Mouse (Mus musculus): ENCODE data around the gene Bicral. TPM values are rescaled to one million over a fixed set of nuclear protein-coding genes. Genes with fewer than 3 reads are reported as not detected.

The Bicral gene
- total and polyA plus RNA-seq, 3 experiments = 7.4 to 15.7 (median 12.3) TPM

- TF ChIP-seq POLR2A (IDR thresholded peaks at IDR 0.05; ENCODE audit: insufficient read depth, low read depth, low read length) = no peak
- TF ChIP-seq EP300 (IDR thresholded peaks at IDR 0.05; ENCODE audit: insufficient read depth, low read depth, low read length) = no peak
- TF ChIP-seq CTCF (IDR thresholded peaks at IDR 0.05) = no peak
- Histone ChIP-seq H3K27ac (peak overlapping the region; percentile 95), H3K27me3 (ENCODE audit: control insufficient read depth, insufficient read depth, low read length) (no peaks in the 10 kb centered on the region), H3K4me1 (ENCODE audit: control insufficient read depth, insufficient read depth, low read length) (peaks cover 9% of the 10 kb centered on the region), H3K9ac (ENCODE audit: low read depth, low read length) (peak overlapping the region; percentile 88), H3K79me2 (replicated peaks; ENCODE audit: control insufficient read depth, insufficient read depth, low read length) (no peaks in the 10 kb centered on the region), H3K36me3 (ENCODE audit: control insufficient read depth, insufficient read depth, low read length) (peaks cover 7% of the 10 kb centered on the region), H3K4me3 (peak overlapping the region; percentile 94)
- intact Hi-C loops (cut with DNase I) = loop anchor here (1.0 kb wide), 2 partner anchors 36 to 109 kb away; partner anchors contain the start of gene Rpl7l1
- WGBS = under 1% methylated on average over 60 of the region's 64 CpGs
- DNase-seq = peak in 1 of 2 experiments; percentile 72
Measured at GRCm38 (mm10) chr17:46890843-46891594, 32.7 kb upstream of the Bicral start.

- H3K4me1 ChIP-seq (ENCODE audit: control insufficient read depth, insufficient read depth, low read length) = peaks cover 9% of the 10 kb centered on the region
- 0% methylated on average over 40 of the region's 40 CpGs for WGBS
- peak within 1 kb of the TSS; percentile 94 for H3K4me3 ChIP-seq
- peaks cover 7% of the 10 kb centered on the region for H3K36me3 ChIP-seq (ENCODE audit: control insufficient read depth, insufficient read depth, low read length)
- peak within 1 kb of the TSS; percentile 96 for H3K27ac ChIP-seq
- intact Hi-C loops (cut with DNase I) = loop anchor here (1.0 kb wide), 2 partner anchors 35 to 108 kb away; partner anchors contain the start of gene Rpl7l1
- H3K9ac ChIP-seq (ENCODE audit: low read depth, low read length) = peak within 1 kb of the TSS; percentile 92
- H3K27me3 ChIP-seq (ENCODE audit: control insufficient read depth, insufficient read depth, low read length) = no peaks in the 10 kb centered on the region
- H3K79me2 ChIP-seq (replicated peaks; ENCODE audit: control insufficient read depth, insufficient read depth, low read length) = no peaks in the 10 kb centered on the region
- peak; percentile 46 for TF ChIP-seq EP300 (IDR thresholded peaks at IDR 0.05; ENCODE audit: insufficient read depth, low read depth, low read length)
- TF ChIP-seq POLR2A (IDR thresholded peaks at IDR 0.05; ENCODE audit: insufficient read depth, low read depth, low read length) = peak; percentile 97
- TF ChIP-seq CTCF (IDR thresholded peaks at IDR 0.05) = no peak
- peak; percentile 96 to 97 for DNase-seq
Measured at GRCm38 (mm10) chr17:46890116-46890815, 32.0 kb upstream of the Bicral start, which contains the start of gene Tbcc. TSS of gene Tbcc (plus strand) at chr17:46890684.

GRCm38 (mm10) chr17:46889450-46890084, 31.3 kb upstream of the Bicral start:
- Histone ChIP-seq H3K27ac (peak overlapping the region; percentile 96), H3K9ac (ENCODE audit: low read depth, low read length) (peak overlapping the region; percentile 92), H3K36me3 (ENCODE audit: control insufficient read depth, insufficient read depth, low read length) (peaks cover 7% of the 10 kb centered on the region), H3K79me2 (replicated peaks; ENCODE audit: control insufficient read depth, insufficient read depth, low read length) (no peaks in the 10 kb centered on the region), H3K4me1 (ENCODE audit: control insufficient read depth, insufficient read depth, low read length) (peaks cover 9% of the 10 kb centered on the region), H3K4me3 (peak overlapping the region; percentile 77), H3K27me3 (ENCODE audit: control insufficient read depth, insufficient read depth, low read length) (no peaks in the 10 kb centered on the region)
- under 1% methylated on average over 43 of the region's 44 CpGs for WGBS
- 0 out of 2 replicates have a peak, but pooled peaks have one; percentile 58 for TF ChIP-seq POLR2A (IDR thresholded peaks at IDR 0.05; ENCODE audit: insufficient read depth, low read depth, low read length)
- TF ChIP-seq CTCF (IDR thresholded peaks at IDR 0.05) = no peak
- TF ChIP-seq EP300 (IDR thresholded peaks at IDR 0.05; ENCODE audit: insufficient read depth, low read depth, low read length) = no peak
- DNase-seq = peak; percentile 83 to 85
- intact Hi-C loops (cut with DNase I) = loop anchor here (1.0 kb wide), 2 partner anchors 34 to 107 kb away; partner anchors contain the start of gene Rpl7l1

DNA sequence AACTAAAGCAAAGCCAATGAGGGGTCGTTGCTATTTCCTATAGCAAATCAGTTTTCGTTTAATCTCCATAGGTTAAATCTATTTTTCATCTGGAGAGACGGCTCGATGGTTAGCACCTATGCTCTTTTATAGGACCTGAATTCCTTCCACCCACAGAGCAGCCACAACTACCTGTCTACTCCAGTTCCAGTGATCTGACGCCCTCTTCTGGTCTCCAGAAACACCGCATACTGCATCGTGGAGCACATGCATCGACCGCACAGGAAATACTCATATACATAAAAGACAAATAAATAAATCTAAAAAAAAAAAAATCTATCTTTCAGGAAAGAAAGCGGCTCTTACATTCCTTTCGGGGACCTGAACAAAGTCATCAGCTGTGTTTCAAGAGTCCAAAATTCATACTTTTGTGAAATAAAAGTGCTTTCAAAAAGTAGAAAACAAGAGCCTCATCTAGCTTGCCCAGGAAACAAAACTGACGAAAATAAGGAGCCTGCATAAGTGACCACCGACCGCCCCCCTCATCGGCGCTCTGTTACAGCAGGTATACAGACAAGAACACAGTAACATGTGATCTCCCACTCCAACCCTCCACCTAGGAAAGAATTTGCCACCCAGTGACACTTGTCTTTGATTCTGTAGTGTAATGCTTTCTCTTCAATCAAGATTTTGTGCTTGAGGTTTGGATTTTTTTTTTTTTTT, 30.4 kb upstream of the Bicral start:
- no peak for TF ChIP-seq POLR2A (IDR thresholded peaks at IDR 0.05; ENCODE audit: insufficient read depth, low read depth, low read length)
- TF ChIP-seq CTCF (IDR thresholded peaks at IDR 0.05) = peak; percentile 79
- 0 out of 2 replicates have a peak, but pooled peaks have one; percentile 44 for TF ChIP-seq EP300 (IDR thresholded peaks at IDR 0.05; ENCODE audit: insufficient read depth, low read depth, low read length)
- DNase-seq = peak in 1 of 2 experiments; percentile 45
- Histone ChIP-seq H3K27me3 (ENCODE audit: control insufficient read depth, insufficient read depth, low read length) (no peaks in the 10 kb centered on the region), H3K36me3 (ENCODE audit: control insufficient read depth, insufficient read depth, low read length) (peaks cover 7% of the 10 kb centered on the region), H3K4me3 (peak overlapping the region; percentile 77), H3K4me1 (ENCODE audit: control insufficient read depth, insufficient read depth, low read length) (peaks cover 9% of the 10 kb centered on the region), H3K9ac (ENCODE audit: low read depth, low read length) (no peak overlapping the region), H3K27ac (peak overlapping the region; percentile 96), H3K79me2 (replicated peaks; ENCODE audit: control insufficient read depth, insufficient read depth, low read length) (no peaks in the 10 kb centered on the region)
- intact Hi-C loops (cut with DNase I) = no loop called here
- WGBS = 47% methylated on average over 16 of the region's 16 CpGs

DNA sequence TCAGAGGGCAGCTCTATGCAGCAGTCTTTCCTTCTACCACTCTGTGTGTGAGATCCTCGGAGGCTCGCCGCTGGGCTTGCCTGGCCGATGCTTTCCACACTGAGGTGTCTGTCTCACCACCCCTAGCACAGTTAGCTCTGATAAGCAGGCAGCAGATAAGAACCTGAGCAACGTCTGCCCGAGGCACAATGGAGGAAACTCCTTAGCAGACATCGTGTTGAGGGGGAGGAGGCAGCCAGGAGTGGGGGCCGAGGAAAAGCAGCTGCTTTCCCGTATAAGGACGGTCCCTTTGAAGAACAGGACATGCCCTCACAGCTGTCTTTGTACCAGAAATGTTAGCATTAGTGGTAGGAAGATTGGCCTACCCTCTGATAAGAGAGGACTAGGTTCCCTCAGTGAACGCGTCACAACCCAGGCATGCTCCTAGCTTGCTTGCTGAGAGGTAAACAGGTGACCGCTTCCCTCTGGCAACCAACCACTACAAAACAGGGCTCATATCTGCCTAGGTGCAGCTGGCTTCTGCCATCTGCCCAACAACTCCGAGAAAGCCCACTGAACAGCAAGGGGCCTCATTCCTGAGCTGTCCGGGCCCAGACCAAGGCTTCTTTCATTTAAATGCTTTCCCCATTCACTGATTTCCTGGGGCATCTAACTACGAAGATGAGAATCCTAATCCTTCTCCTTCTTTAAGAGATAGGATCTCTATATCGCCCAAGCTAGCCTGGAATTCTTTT, 27.8 kb upstream of the Bicral start:
- DNase-seq = peak in 1 of 2 experiments; percentile 17
- Histone ChIP-seq H3K4me3 (no peak overlapping the region), H3K4me1 (ENCODE audit: control insufficient read depth, insufficient read depth, low read length) (peaks cover 2% of the 10 kb centered on the region), H3K36me3 (ENCODE audit: control insufficient read depth, insufficient read depth, low read length) (no peaks in the 10 kb centered on the region), H3K27me3 (ENCODE audit: control insufficient read depth, insufficient read depth, low read length) (no peaks in the 10 kb centered on the region), H3K27ac (no peak overlapping the region), H3K79me2 (replicated peaks; ENCODE audit: control insufficient read depth, insufficient read depth, low read length) (no peaks in the 10 kb centered on the region), H3K9ac (ENCODE audit: low read depth, low read length) (no peak overlapping the region)
- WGBS = 39% methylated on average over 17 of the region's 17 CpGs
- no peak for TF ChIP-seq POLR2A (IDR thresholded peaks at IDR 0.05; ENCODE audit: insufficient read depth, low read depth, low read length)
- no peak for TF ChIP-seq EP300 (IDR thresholded peaks at IDR 0.05; ENCODE audit: insufficient read depth, low read depth, low read length)
- TF ChIP-seq CTCF (IDR thresholded peaks at IDR 0.05) = no peak
- intact Hi-C loops (cut with DNase I) = no loop called here
